Mouse (Mus musculus) liver, embryonic 14.5 days (tissue): Measurements from ENCODE around the gene Ccdc177. TPM values are rescaled to one million over a fixed set of nuclear protein-coding genes. Genes with fewer than 3 reads are reported as not detected.

Experiments
- ATAC-seq: fragments of 200-750 bp; cut with Nextera tagmentation; 2 replicates; pipeline ENCODE4 v1.8.0; 2017; ENCODE audit warnings: moderate number of reproducible peaks, mild to moderate bottlenecking, moderate library complexity; ENCODE audit not compliant: insufficient read depth
- DNase-seq, 3 experiments: peaks; one replicate each; pipeline ENCODE4 v3.0.0-alpha.2; 2012 to 2013; ENCODE audit warnings: low read depth in 3 of 3, low spot score in 3 of 3
- H3K27ac ChIP-seq: fragments of 300-500 bp; sonication (generic); 2 replicates; pipeline ENCODE4 v1.5.1; 2014; ENCODE audit warnings: moderate library complexity, mild to moderate bottlenecking, control low read depth, inconsistent platforms
- H3K27me3 ChIP-seq: fragments of 300-500 bp; sonication (generic); 2 replicates; pipeline ENCODE4 v1.6.1; 2014; ENCODE audit warnings: mild to moderate bottlenecking, low read length, moderate library complexity; ENCODE audit not compliant: control insufficient read depth, insufficient read depth
- H3K36me3 ChIP-seq: fragments of 300-500 bp; sonication (generic); replicated peaks from 2 replicates; pipeline ENCODE4 v1.6.1; 2014; ENCODE audit warnings: low read depth; ENCODE audit not compliant: control insufficient read depth, insufficient read depth
- H3K4me1 ChIP-seq, 2 experiments: fragments of 200-500 bp in 1 of 2; fragments of 300-500 bp in 1 of 2; sonication (generic) in 1 of 2; replicated peaks; 2 replicates each; pipeline ENCODE4 v1.6.1; 2012 to 2014; ENCODE audit warnings: antibody characterized with exemption in 1 of 2, inconsistent platforms in 1 of 2, low read length in 1 of 2; ENCODE audit not compliant: control insufficient read depth in 2 of 2, insufficient read depth in 2 of 2
- H3K4me2 ChIP-seq: fragments of 300-500 bp; sonication (generic); 2 replicates; pipeline ENCODE4 v1.6.1; 2014; ENCODE audit warnings: low read depth, mild to moderate bottlenecking, control low read depth, moderate library complexity
- H3K4me3 ChIP-seq, 2 experiments: fragments of 200-500 bp in 1 of 2; fragments of 300-500 bp in 1 of 2; sonication (generic) in 1 of 2; 2 replicates each; pipeline ENCODE4 v1.5.1; 2012 to 2014; ENCODE audit warnings: low read depth in 2 of 2, low read length in 2 of 2, mild to moderate bottlenecking in 2 of 2, control low read depth in 1 of 2, inconsistent platforms in 1 of 2, moderate library complexity in 1 of 2; ENCODE audit not compliant: insufficient read depth in 1 of 2
- H3K9ac ChIP-seq: fragments of 300-500 bp; sonication (generic); replicated peaks from 2 replicates; pipeline ENCODE4 v1.6.1; 2014; ENCODE audit warnings: mild to moderate bottlenecking, control low read depth, moderate library complexity
- H3K9me3 ChIP-seq: fragments of 300-500 bp; sonication (generic); 2 replicates; pipeline ENCODE4 v1.6.1; 2016; ENCODE audit warnings: low read length, mixed read lengths; ENCODE audit not compliant: control insufficient read depth
- CTCF ChIP-seq: IDR thresholded peaks from 2 replicates; pipeline ENCODE4 v1.5.1; 2016; ENCODE audit warnings: antibody characterized with exemption, low read depth, control low read depth
- EP300 ChIP-seq: IDR thresholded peaks from 2 replicates; pipeline ENCODE4 v1.6.1; 2016; ENCODE audit warnings: antibody characterized with exemption, low read depth
- WGBS: fragments of 180-500 bp; shearing (Covaris S2); extraction: QIAGEN DNeasy Blood & Tissue Kit; methylation state at CpG from one replicate; pipeline ENCODE4 v1.1.7; 2014; ENCODE audit not compliant: insufficient replicate concordance; 5-methylcytosine and 5-hydroxymethylcytosine counted together
- polyA plus RNA-seq, 2 experiments: library from polyadenylated mRNA; depleted of rRNA in 1 of 2; stranded (reverse) in 1 of 2; unstranded in 1 of 2; fragments of >200 nt; fragmentation: Nextera tagmentation in 1 of 2; extraction: Ambion mirVana in 1 of 2; gene quantifications; 2 replicates each; pipeline versions ENCODE4 v1.2.1 to v1.2.3; 2012 to 2014

The Ccdc177 gene
- polyA plus RNA-seq, 2 experiments, result not detected

- no peak overlapping the region for H3K27ac ChIP-seq
- ATAC-seq, result no peak
Measured at GRCm38 (mm10) chr12:80729758-80730530, 30.5 kb downstream of the Ccdc177 start.

GRCm38 (mm10) chr12:80728814-80729213 lies 31.7 kb downstream of the Ccdc177 start:
- Histone ChIP-seq H3K4me3 (no peak overlapping the region), H3K27ac (no peak overlapping the region), H3K27me3 (no peaks in the 10 kb centered on the region; the same call in 1 of the 2 replicates), H3K4me2 (no peak overlapping the region), H3K36me3 (no peaks in the 10 kb centered on the region), H3K9ac (no peak overlapping the region), H3K4me1 (peaks cover 3 to 4% of the 10 kb centered on the region in 2 experiments; a peak in 1 of 4 replicates), H3K9me3 (no peaks in the 10 kb centered on the region)
- WGBS, result 44% methylated on average over 2 of the region's 2 CpGs
- no peak for ATAC-seq
- no peak for TF ChIP-seq EP300
- TF ChIP-seq CTCF, result peak; percentile 51
- DNase-seq, result no peak

More at GRCm38 (mm10) chr12:80729758-80730530, 30.5 kb downstream of the Ccdc177 start:
- H3K9ac ChIP-seq, result no peak overlapping the region
- H3K27me3 ChIP-seq, result no peaks in the 10 kb centered on the region; the same call in 1 of the 2 replicates
- no peaks in the 10 kb centered on the region for H3K9me3 ChIP-seq
- TF ChIP-seq CTCF (no peak), EP300 (no peak)
- H3K4me1 ChIP-seq, result peaks cover 3% of the 10 kb centered on the region in 2 experiments; a peak in 1 of 4 replicates
- no peak for DNase-seq
- H3K4me2 ChIP-seq, result no peak overlapping the region
- no peaks in the 10 kb centered on the region for H3K36me3 ChIP-seq
- WGBS, result 65% methylated on average over 12 of the region's 12 CpGs
- H3K4me3 ChIP-seq, result no peak overlapping the region

GRCm38 (mm10) chr12:80728207-80728606 lies 32.3 kb downstream of the Ccdc177 start:
- no peak for TF ChIP-seq EP300
- TF ChIP-seq CTCF, result no peak
- Histone ChIP-seq H3K4me2 (no peak overlapping the region), H3K27me3 (no peaks in the 10 kb centered on the region; the same call in 1 of the 2 replicates), H3K27ac (no peak overlapping the region), H3K9me3 (no peaks in the 10 kb centered on the region), H3K4me3 (no peak overlapping the region), H3K36me3 (no peaks in the 10 kb centered on the region), H3K4me1 (peaks cover 3 to 10% of the 10 kb centered on the region in 2 experiments; a peak in 2 of 4 replicates), H3K9ac (no peak overlapping the region)
- WGBS, result 4% methylated on average over 1 of the region's 1 CpGs
- no peak for ATAC-seq
- DNase-seq, result no peak

GRCm38 (mm10) chr12:80724853-80725559 lies 35.5 kb downstream of the Ccdc177 start:
- 21% methylated on average over 10 of the region's 10 CpGs for WGBS
- H3K36me3 ChIP-seq, result no peaks in the 10 kb centered on the region
- H3K4me1 ChIP-seq, result peaks cover 3 to 10% of the 10 kb centered on the region in 2 experiments; a peak in 2 of 4 replicates
- peak; percentile 31 to 55 (median 49) for DNase-seq
- no peak overlapping the region for H3K9ac ChIP-seq
- H3K4me3 ChIP-seq, result no peak overlapping the region
- no peaks in the 10 kb centered on the region; the same call in 1 of the 2 replicates for H3K27me3 ChIP-seq
- peak; percentile 45; the same call in 1 of the 2 replicates for ATAC-seq
- no peaks in the 10 kb centered on the region for H3K9me3 ChIP-seq
- H3K27ac ChIP-seq, result no peak overlapping the region
- peak overlapping the region; percentile 20; the same call in 1 of the 2 replicates for H3K4me2 ChIP-seq
- TF ChIP-seq EP300 (no peak), CTCF (peak; percentile 93)

GRCm38 (mm10) chr12:80721458-80721857 lies 39.0 kb downstream of the Ccdc177 start:
- Histone ChIP-seq H3K9me3 (no peaks in the 10 kb centered on the region), H3K9ac (no peak overlapping the region), H3K27ac (no peak overlapping the region), H3K4me1 (peaks cover 0 to 10% of the 10 kb centered on the region in 2 experiments; a peak in 2 of 4 replicates), H3K36me3 (no peaks in the 10 kb centered on the region), H3K27me3 (no peaks in the 10 kb centered on the region), H3K4me2 (no peak overlapping the region), H3K4me3 (no peak overlapping the region)
- TF ChIP-seq EP300, result no peak
- no peak for TF ChIP-seq CTCF
- 81% methylated on average over 15 of the region's 15 CpGs for WGBS
- no peak for ATAC-seq
- no peak for DNase-seq
